Mouse (Mus musculus): ENCODE results near the gene Phkb. TPM values are rescaled to one million over a fixed set of nuclear protein-coding genes. Genes with fewer than 3 reads are reported as not detected.

The Phkb gene
- polyA plus RNA-seq, 2 experiments: 30.9 to 53.2 TPM

- no peaks in the 10 kb centered on the region for H3K27me3 ChIP-seq (ENCODE audit: control insufficient read depth, insufficient read depth, low read length)
- no peaks in the 10 kb centered on the region for H3K36me3 ChIP-seq (ENCODE audit: control insufficient read depth, insufficient read depth, low read length)
- no peak for ATAC-seq (ENCODE audit: low FRiP score, low read depth)
- no peak overlapping the region for H3K9ac ChIP-seq (ENCODE audit: low read depth, low read length, severe bottlenecking)
- WGBS: 90% methylated on average over 1 of the region's 1 CpGs
- no peak for TF ChIP-seq POLR2A (IDR thresholded peaks at IDR 0.05; ENCODE audit: borderline replicate concordance, extremely low read depth, insufficient read depth, insufficient read length)
- H3K4me2 ChIP-seq (replicated peaks; ENCODE audit: low read depth, low read length, severe bottlenecking): no peak overlapping the region
- H3K9me3 ChIP-seq (ENCODE audit: control insufficient read depth, low read length): no peaks in the 10 kb centered on the region
- H3K27ac ChIP-seq (replicated peaks; ENCODE audit: low read depth, low read length): no peak overlapping the region
- DNase-seq (ENCODE audit: low spot score): no peak
- no peaks in the 10 kb centered on the region for H3K4me1 ChIP-seq (ENCODE audit: control insufficient read depth, insufficient read depth, low read length)
- H3K4me3 ChIP-seq (replicated peaks; ENCODE audit: low read length): no peak overlapping the region
Observed at GRCm38 (mm10) chr8:85995971-85996370, 155.2 kb downstream of the Phkb start.

GRCm38 (mm10) chr8:86006485-86006884, 165.7 kb downstream of the Phkb start:
- no peak overlapping the region for H3K27ac ChIP-seq (replicated peaks; ENCODE audit: low read depth, low read length)
- no peak for DNase-seq (ENCODE audit: low spot score)

DNA sequence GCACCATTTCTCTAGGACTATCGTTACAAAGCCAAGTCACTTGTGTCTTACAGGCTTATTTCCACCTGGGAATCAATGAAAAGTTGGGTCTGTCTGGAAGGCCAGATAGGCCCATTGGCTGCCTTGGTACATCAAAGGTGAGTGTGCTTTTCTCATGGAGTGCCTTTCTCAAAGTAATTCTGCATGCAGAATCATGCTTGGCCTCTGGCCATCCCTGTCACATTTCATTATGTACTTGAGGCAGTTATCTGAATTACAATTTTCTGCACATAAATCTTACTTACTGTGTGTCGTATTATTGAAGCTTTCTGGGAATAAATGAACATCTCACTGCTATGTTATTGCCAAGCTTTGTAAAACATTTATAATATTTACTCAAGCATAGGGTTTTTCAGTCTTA, 176.0 kb downstream of the Phkb start:
- ATAC-seq (ENCODE audit: low FRiP score, low read depth): no peak
- 74% methylated on average over 2 of the region's 2 CpGs for WGBS

More at GRCm38 (mm10) chr8:86006485-86006884, 165.7 kb downstream of the Phkb start:
- no peak overlapping the region for H3K4me3 ChIP-seq (replicated peaks; ENCODE audit: low read length)
- H3K9me3 ChIP-seq (ENCODE audit: control insufficient read depth, low read length): 0 out of 2 replicates have a peak, but pooled peaks cover 3% of the 10 kb centered on the region
- H3K36me3 ChIP-seq (ENCODE audit: control insufficient read depth, insufficient read depth, low read length): no peaks in the 10 kb centered on the region
- ATAC-seq (ENCODE audit: low FRiP score, low read depth): no peak
- no peaks in the 10 kb centered on the region for H3K27me3 ChIP-seq (ENCODE audit: control insufficient read depth, insufficient read depth, low read length)
- H3K4me2 ChIP-seq (replicated peaks; ENCODE audit: low read depth, low read length, severe bottlenecking): no peak overlapping the region
- H3K4me1 ChIP-seq (ENCODE audit: control insufficient read depth, insufficient read depth, low read length): no peaks in the 10 kb centered on the region
- no peak overlapping the region for H3K9ac ChIP-seq (ENCODE audit: low read depth, low read length, severe bottlenecking)
- no peak for TF ChIP-seq POLR2A (IDR thresholded peaks at IDR 0.05; ENCODE audit: borderline replicate concordance, extremely low read depth, insufficient read depth, insufficient read length)

DNA sequence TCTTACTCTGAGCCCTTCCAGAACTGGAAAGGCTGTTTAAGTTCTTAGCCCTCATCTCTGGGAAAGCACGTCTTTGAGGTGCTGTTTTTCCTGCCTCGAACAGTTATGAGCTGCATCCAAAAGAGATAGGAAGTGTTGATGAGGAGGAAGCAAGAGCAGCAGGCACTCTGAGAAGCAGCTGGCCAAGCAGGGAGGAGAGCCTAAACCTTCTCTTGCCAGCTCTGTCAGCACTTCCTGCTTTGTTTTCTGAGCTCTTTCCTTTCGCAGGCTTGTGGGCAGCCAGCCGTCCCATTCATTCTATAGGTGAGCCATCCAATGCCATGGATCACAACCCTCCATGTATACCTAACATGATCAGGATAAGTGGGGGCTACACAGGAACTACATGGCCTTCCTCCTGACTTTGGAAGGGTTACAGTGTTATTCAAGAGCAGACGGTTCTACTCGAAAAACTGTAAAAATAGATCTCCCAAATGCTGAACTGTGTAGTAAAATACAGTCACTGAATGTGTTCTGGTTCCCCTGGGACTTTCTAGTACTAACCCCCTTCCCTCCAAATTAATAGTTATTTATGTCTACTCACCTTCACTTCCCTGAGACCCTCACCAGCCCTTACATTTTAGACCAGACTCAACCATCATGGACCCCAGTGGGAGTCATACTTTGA, 188.0 kb downstream of the Phkb start:
- no peak overlapping the region for H3K9ac ChIP-seq (ENCODE audit: low read depth, low read length, severe bottlenecking)
- H3K4me1 ChIP-seq (ENCODE audit: control insufficient read depth, insufficient read depth, low read length): no peaks in the 10 kb centered on the region
- no peak overlapping the region for H3K27ac ChIP-seq (replicated peaks; ENCODE audit: low read depth, low read length)
- H3K36me3 ChIP-seq (ENCODE audit: control insufficient read depth, insufficient read depth, low read length): peaks cover 37% of the 10 kb centered on the region
- H3K4me3 ChIP-seq (replicated peaks; ENCODE audit: low read length): no peak overlapping the region
- no peak overlapping the region for H3K4me2 ChIP-seq (replicated peaks; ENCODE audit: low read depth, low read length, severe bottlenecking)
- DNase-seq (ENCODE audit: low spot score) (no peak), ATAC-seq (ENCODE audit: low FRiP score, low read depth) (no peak)
- TF ChIP-seq POLR2A (IDR thresholded peaks at IDR 0.05; ENCODE audit: borderline replicate concordance, extremely low read depth, insufficient read depth, insufficient read length): no peak
- 71% methylated on average over 6 of the region's 6 CpGs for WGBS
- no peaks in the 10 kb centered on the region for H3K27me3 ChIP-seq (ENCODE audit: control insufficient read depth, insufficient read depth, low read length)
- no peaks in the 10 kb centered on the region for H3K9me3 ChIP-seq (ENCODE audit: control insufficient read depth, low read length)

More for the DNA sequence above, 176.0 kb downstream of the Phkb start:
- Histone ChIP-seq H3K4me3 (replicated peaks; ENCODE audit: low read length) (no peak overlapping the region), H3K9ac (ENCODE audit: low read depth, low read length, severe bottlenecking) (no peak overlapping the region), H3K4me2 (replicated peaks; ENCODE audit: low read depth, low read length, severe bottlenecking) (no peak overlapping the region), H3K27me3 (ENCODE audit: control insufficient read depth, insufficient read depth, low read length) (no peaks in the 10 kb centered on the region), H3K36me3 (ENCODE audit: control insufficient read depth, insufficient read depth, low read length) (peaks cover 8% of the 10 kb centered on the region; the same call in 1 of the 2 replicates), H3K27ac (replicated peaks; ENCODE audit: low read depth, low read length) (no peak overlapping the region), H3K9me3 (ENCODE audit: control insufficient read depth, low read length) (no peaks in the 10 kb centered on the region), H3K4me1 (ENCODE audit: control insufficient read depth, insufficient read depth, low read length) (no peaks in the 10 kb centered on the region)
- DNase-seq (ENCODE audit: low spot score): no peak
- TF ChIP-seq POLR2A (IDR thresholded peaks at IDR 0.05; ENCODE audit: borderline replicate concordance, extremely low read depth, insufficient read depth, insufficient read length): no peak

DNA sequence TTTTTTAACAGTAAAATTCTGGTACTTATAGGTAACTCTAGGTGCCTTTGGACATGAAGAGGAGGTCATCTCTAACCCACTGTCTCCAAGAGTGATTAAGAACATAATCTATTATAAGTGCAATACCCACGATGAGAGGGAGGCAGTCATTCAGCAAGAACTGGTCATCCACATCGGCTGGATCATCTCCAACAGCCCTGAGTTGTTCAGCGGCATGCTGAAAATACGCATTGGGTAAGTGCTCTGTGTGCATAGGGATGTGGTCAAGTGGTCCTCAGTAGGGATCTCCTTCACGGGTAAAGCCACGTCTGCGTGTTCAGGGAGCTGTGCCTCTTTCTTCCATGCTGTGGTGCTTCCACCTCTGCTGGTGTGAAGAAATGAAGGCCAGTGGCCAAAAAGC, 188.7 kb downstream of the Phkb start:
- Histone ChIP-seq H3K9ac (ENCODE audit: low read depth, low read length, severe bottlenecking) (no peak overlapping the region), H3K27ac (replicated peaks; ENCODE audit: low read depth, low read length) (no peak overlapping the region), H3K4me2 (replicated peaks; ENCODE audit: low read depth, low read length, severe bottlenecking) (no peak overlapping the region), H3K36me3 (ENCODE audit: control insufficient read depth, insufficient read depth, low read length) (peaks cover 36% of the 10 kb centered on the region), H3K27me3 (ENCODE audit: control insufficient read depth, insufficient read depth, low read length) (no peaks in the 10 kb centered on the region), H3K4me3 (replicated peaks; ENCODE audit: low read length) (no peak overlapping the region), H3K4me1 (ENCODE audit: control insufficient read depth, insufficient read depth, low read length) (no peaks in the 10 kb centered on the region), H3K9me3 (ENCODE audit: control insufficient read depth, low read length) (no peaks in the 10 kb centered on the region)
- WGBS: 94% methylated on average over 7 of the region's 7 CpGs
- ATAC-seq (ENCODE audit: low FRiP score, low read depth): no peak
- DNase-seq (ENCODE audit: low spot score): no peak
- TF ChIP-seq POLR2A (IDR thresholded peaks at IDR 0.05; ENCODE audit: borderline replicate concordance, extremely low read depth, insufficient read depth, insufficient read length): no peak

Data from limb, embryonic 14.5 days (tissue).